10 mouse cellular contexts compared by ENCODE assay signal in the genomic region with DNA sequence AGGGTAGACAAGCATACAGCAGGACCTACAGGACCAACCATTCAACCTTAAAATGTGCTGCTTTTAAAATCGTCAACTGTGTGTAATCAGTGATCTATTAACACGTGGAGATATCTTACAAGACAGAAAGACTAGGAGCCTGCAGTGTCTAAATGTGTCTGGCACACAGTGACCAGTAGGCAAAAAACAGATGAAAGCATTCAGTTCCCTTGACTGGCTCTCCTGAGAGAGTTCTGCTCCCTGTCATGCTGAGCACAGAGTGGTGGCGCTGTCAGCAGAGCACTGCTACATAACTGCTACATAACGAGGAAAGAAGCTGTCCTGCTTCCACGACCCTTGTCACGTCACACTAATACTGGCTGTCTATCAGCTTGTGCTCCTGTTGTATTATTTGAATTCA. TPM values are rescaled to one million over a fixed set of nuclear protein-coding genes. Genes with fewer than 3 reads are reported as not detected.
DNase-seq lines count a peak whose midpoint lies in the region; ATAC-seq and TF ChIP-seq lines count a peak whose summit lies in the region.
"Had no signal": no experiment of that assay in that cellular context is flagged by ENCODE, and none has a peak within 500 bp of the region (broad histone marks: within the 10 kb centered on the region; RNA-seq: fewer than 3 reads in every experiment).

No protein-coding gene starts in this region.

- no peak overlapping the region for H3K27ac ChIP-seq in hindbrain, embryonic 14.5 days
- no peak overlapping the region for H3K27ac ChIP-seq in hindbrain, embryonic 12.5 days
- no peak overlapping the region for H3K27ac ChIP-seq in ES-Bruce4 (ENCODE audit: insufficient read depth, low read length)
- no peak overlapping the region for H3K27ac ChIP-seq in liver, embryonic 13.5 days

- H3K4me1 ChIP-seq in hindbrain, embryonic 14.5 days (replicated peaks; ENCODE audit: control insufficient read depth, insufficient read depth, low read length): peaks cover 11% of the 10 kb centered on the region
- H3K4me1 ChIP-seq in hindbrain, embryonic 12.5 days: peaks cover 7% of the 10 kb centered on the region
- H3K4me1 ChIP-seq in ES-Bruce4 (ENCODE audit: control insufficient read depth, insufficient read depth, low read length): no peaks in the 10 kb centered on the region
- H3K4me1 ChIP-seq in liver, embryonic 13.5 days (replicated peaks): peaks cover 43% of the 10 kb centered on the region

- no peak overlapping the region for H3K4me3 ChIP-seq in hindbrain, embryonic 14.5 days (replicated peaks; ENCODE audit: low read length)
- no peak overlapping the region for H3K4me3 ChIP-seq in hindbrain, embryonic 12.5 days
- no peak overlapping the region for H3K4me3 ChIP-seq in ES-Bruce4 (ENCODE audit: low read depth, low read length)
- H3K4me3 ChIP-seq in liver, embryonic 13.5 days (replicated peaks): no peak overlapping the region
- H3K4me3 ChIP-seq: erythroblast, embryonic 14.5 days had no signal

- H3K4me2 ChIP-seq in hindbrain, embryonic 14.5 days (replicated peaks): no peak overlapping the region
- no peak overlapping the region for H3K4me2 ChIP-seq in hindbrain, embryonic 12.5 days (replicated peaks)
- no peak overlapping the region for H3K4me2 ChIP-seq in liver, embryonic 13.5 days

- no peak for TF ChIP-seq POLR2A in ES-Bruce4 (IDR thresholded peaks at IDR 0.05; ENCODE audit: insufficient read depth, low read length)

- TF ChIP-seq CTCF in ES-Bruce4 (IDR thresholded peaks at IDR 0.05; ENCODE audit: low read depth, low read length): peak; percentile 8

- DNase-seq in hindbrain, embryonic 14.5 days (ENCODE audit: low spot score): no peak
- DNase-seq in embryo, embryonic 10 days (ENCODE audit: low spot score): peak; percentile 30
- no peak for DNase-seq in liver, embryonic 13.5 days
- DNase-seq in T-cell, adult 2 months (ENCODE audit: low spot score): no peak
- no peak for DNase-seq in thymus, postnatal 4 days
- DNase-seq: lung, adult 2 months had no signal

- TF ChIP-seq EP300 in ES-Bruce4 (IDR thresholded peaks at IDR 0.05; ENCODE audit: insufficient read depth, low read depth, low read length): no peak

- no peaks in the 10 kb centered on the region for H3K36me3 ChIP-seq in hindbrain, embryonic 14.5 days (replicated peaks; ENCODE audit: control insufficient read depth, insufficient read depth)
- H3K36me3 ChIP-seq in hindbrain, embryonic 12.5 days: no peaks in the 10 kb centered on the region
- no peaks in the 10 kb centered on the region for H3K36me3 ChIP-seq in ES-Bruce4 (ENCODE audit: control insufficient read depth, insufficient read depth, low read length, poor library complexity, severe bottlenecking)
- no peaks in the 10 kb centered on the region for H3K36me3 ChIP-seq in liver, embryonic 13.5 days

- ATAC-seq in hindbrain, embryonic 14.5 days (ENCODE audit: low FRiP score): 0 out of 2 replicates have a peak, but pooled peaks have one; percentile 46
- no peak for ATAC-seq in hindbrain, embryonic 12.5 days (ENCODE audit: low FRiP score)
- ATAC-seq in liver, embryonic 13.5 days (ENCODE audit: low read depth): 0 out of 2 replicates have a peak, but pooled peaks have one; percentile 22
- no peak for ATAC-seq in erythroblast, adult 5-6 weeks (replicated peaks; ENCODE audit: low FRiP score, poor library complexity, severe bottlenecking)

- H3K27me3 ChIP-seq in hindbrain, embryonic 14.5 days (ENCODE audit: control insufficient read depth, insufficient read depth, low read length): no peaks in the 10 kb centered on the region
- H3K27me3 ChIP-seq in hindbrain, embryonic 12.5 days: no peaks in the 10 kb centered on the region
- H3K27me3 ChIP-seq in ES-Bruce4 (ENCODE audit: control insufficient read depth, insufficient read depth, low read length, poor library complexity, severe bottlenecking): no peaks in the 10 kb centered on the region
- no peaks in the 10 kb centered on the region for H3K27me3 ChIP-seq in liver, embryonic 13.5 days

- peak overlapping the region; percentile 16; the same call in 1 of the 2 replicates for H3K9ac ChIP-seq in hindbrain, embryonic 14.5 days
- H3K9ac ChIP-seq in hindbrain, embryonic 12.5 days: no peak overlapping the region
- H3K9ac ChIP-seq in ES-Bruce4 (ENCODE audit: low read depth, poor library complexity, severe bottlenecking): no peak overlapping the region
- H3K9ac ChIP-seq in liver, embryonic 13.5 days: no peak overlapping the region

- 28% methylated on average over 6 of the region's 6 CpGs for WGBS in hindbrain, embryonic 14.5 days
- WGBS in hindbrain, embryonic 12.5 days: 28% methylated on average over 6 of the region's 6 CpGs
- 38% methylated on average over 6 of the region's 6 CpGs for WGBS in liver, embryonic 13.5 days (ENCODE audit: insufficient replicate concordance)

- no peaks in the 10 kb centered on the region for H3K9me3 ChIP-seq in hindbrain, embryonic 14.5 days (ENCODE audit: control insufficient read depth, low read length)
- H3K9me3 ChIP-seq in hindbrain, embryonic 12.5 days (replicated peaks): no peaks in the 10 kb centered on the region
- H3K9me3 ChIP-seq in ES-Bruce4 (replicated peaks; ENCODE audit: control insufficient read depth, insufficient read depth, low read length, poor library complexity, severe bottlenecking): no peaks in the 10 kb centered on the region
- H3K9me3 ChIP-seq in liver, embryonic 13.5 days (replicated peaks): no peaks in the 10 kb centered on the region

RNA-seq across cellular contexts. Expression of a gene that starts 30.2 kb away (rescaled TPM):
- 216 and 258 TPM in 2 replicates for polyA plus RNA-seq in hindbrain, embryonic 14.5 days (2014; fragmentation: Nextera tagmentation; extraction: Ambion mirVana)
- polyA plus RNA-seq in hindbrain, embryonic 12.5 days (2016; fragmentation: Nextera tagmentation; extraction: Ambion mirVana): 102 and 112 TPM in 2 replicates
- 36.8 and 41.7 TPM in 2 replicates for polyA plus RNA-seq in ES-Bruce4 (2011; ENCODE audit: insufficient read depth, insufficient read length, low read depth, missing spikeins)
- polyA plus RNA-seq in liver, embryonic 13.5 days (2015; fragmentation: Nextera tagmentation; extraction: Ambion mirVana): 13.8 and 16.8 TPM in 2 replicates
- total RNA-seq in erythroblast, adult 5-6 weeks (2015; ENCODE audit: low replicate concordance): 12.7 and 15.0 TPM in 2 replicates
- total RNA-seq in erythroblast, adult 5-6 weeks (2017; ENCODE audit: low replicate concordance): 11.0 and 12.8 TPM in 2 replicates

Comparison
In these comparisons a context has a peak if more than half of its experiments do, and no peak if none do; other contexts are left out.
1. ATAC-seq: peak in hindbrain, embryonic 14.5 days (single experiment) and liver, embryonic 13.5 days (single experiment); none in hindbrain, embryonic 12.5 days (single experiment) and erythroblast, adult 5-6 weeks (single experiment).